Mouse (Mus musculus) right cerebral cortex, postnatal 14 days (tissue): ENCODE results near the gene Gas2.

ENCODE experiments used
- DNase-seq: peaks from one replicate; pipeline ENCODE4 v3.0.0; 2022

The Gas2 gene

DNA sequence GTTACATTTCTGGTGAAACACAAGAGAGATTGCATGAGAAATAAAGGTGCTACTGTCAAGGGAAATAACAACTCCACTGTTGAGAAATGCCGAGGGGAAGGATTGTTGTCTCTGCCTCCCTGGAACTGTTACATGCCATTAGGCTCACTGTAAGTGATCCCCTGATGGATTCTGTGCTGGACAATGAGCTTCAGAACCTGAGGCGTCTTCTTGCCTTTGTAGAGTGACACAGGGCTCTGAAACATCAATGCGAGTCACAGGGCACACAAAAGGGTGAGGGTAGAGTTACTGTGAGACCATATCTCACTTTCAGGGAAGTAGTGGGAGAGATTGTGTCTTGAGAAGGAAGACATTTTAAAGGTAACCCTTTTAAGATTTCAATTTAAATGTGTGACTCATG lies 23.5 kb downstream of the Gas2 start:
- no peak for DNase-seq

DNA sequence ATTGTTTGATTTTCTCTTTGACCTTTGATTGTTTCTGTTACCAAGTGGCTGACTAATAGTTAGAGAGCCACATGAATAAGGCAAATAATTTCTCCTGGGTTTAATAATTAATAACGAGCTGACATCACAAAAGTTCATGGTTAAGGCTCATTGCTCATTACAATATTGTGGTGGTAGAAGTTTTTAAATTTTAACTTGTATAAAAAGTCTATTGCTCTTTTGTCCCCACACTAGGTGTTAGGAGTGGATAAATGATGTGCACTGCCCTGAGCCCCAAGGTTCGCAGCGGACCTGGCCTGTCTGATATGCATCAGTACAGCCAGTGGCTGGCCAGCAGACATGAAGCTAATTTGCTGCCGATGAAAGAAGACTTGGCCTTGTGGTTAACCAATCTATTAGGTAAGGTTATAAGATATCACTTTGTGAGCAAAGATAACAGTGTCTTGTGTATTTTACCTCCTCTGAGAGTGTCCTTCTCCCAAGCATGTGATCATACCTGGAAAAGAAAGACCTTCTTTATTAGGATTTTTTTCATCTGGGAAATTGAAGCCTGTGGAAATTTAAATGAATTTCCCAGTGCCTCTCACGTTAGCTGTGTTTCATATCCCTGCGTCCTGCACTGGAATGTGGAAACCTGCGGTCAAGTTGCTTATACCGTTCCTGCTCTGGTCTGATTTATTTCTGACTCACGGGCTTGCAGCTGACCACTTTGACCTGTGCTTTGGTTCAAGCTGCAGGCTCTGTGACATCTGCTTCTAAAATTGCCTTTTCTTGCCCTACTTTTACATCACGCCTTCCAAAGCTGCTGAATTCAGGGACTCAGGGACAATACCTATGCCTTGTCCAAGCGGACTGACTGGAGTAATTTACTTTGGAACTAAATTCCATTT lies 26.1 kb downstream of the Gas2 start:
- no peak for DNase-seq

DNA sequence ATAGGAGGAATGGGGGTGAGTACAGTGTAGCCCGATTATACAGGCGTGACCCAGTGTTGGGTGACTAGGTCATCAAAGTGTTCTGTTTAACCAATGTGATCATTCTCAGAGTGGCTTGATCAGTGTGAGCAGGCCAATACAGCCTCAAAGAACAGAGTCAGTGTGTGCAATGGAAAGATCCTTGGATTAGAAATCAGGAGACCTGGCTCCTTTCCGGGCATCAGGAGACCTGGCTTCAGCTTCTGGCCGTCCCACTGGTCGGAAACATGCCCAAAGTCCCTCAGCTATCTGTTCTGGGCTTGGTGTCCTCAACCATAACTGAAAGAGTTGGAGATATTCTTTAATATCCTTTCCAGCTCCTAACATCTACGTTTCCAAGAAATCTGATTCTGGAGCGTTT lies 27.8 kb downstream of the Gas2 start:
- no peak for DNase-seq

DNA sequence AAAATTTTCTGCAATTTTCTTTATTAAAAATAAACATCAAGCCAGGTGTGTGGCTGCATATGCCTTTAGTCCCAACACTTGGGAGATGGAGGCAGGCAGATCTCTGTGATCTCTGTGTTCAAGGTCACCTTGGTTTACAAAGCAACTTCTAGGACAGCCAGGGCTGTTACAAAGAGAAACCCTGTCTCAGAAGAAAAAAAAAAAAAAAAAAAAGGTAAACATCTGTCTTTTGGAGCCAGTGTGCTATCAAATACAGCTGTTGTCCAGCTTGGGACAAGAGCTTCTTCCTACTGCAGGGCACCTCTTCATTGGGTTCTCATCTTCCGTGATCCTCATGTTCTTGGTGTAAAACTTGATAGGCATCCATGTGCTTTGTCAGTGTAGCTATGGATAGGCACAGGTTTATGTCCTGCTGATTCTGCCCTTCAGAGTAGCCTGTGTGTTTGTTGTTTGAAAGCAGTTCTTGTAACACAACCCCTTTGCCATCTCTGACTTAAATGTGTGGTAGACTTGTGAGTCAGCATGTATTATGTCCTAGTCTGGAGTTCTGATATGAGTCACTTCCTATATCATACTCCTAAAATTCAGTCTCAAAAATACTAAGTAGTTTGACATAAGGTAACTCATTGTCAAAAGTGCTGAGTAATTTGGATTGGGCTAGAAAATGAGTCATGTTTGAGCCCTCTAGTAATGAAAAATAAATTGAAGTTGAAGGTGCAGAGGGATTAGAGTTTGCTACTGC lies 30.6 kb downstream of the Gas2 start:
- DNase-seq, result no peak

DNA sequence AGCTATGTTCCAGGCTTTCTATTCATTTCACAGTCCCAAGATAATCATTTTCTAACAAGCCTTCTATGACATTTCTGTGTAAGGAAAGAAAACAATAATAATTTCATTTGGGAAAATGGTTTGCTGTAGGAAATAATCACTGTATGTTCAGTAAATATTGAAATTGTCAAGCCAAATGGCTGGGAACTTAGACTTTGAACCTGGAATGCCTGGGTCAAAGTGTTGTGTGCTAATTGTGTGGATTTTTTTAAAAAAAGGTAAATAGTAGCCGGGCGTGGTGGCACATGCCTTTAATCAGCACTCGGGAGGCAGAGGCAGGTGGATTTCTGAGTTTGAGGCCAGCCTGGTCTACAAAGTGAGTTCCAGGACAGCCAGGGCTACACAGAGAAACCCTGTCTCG lies 31.2 kb downstream of the Gas2 start:
- DNase-seq, result no peak

DNA sequence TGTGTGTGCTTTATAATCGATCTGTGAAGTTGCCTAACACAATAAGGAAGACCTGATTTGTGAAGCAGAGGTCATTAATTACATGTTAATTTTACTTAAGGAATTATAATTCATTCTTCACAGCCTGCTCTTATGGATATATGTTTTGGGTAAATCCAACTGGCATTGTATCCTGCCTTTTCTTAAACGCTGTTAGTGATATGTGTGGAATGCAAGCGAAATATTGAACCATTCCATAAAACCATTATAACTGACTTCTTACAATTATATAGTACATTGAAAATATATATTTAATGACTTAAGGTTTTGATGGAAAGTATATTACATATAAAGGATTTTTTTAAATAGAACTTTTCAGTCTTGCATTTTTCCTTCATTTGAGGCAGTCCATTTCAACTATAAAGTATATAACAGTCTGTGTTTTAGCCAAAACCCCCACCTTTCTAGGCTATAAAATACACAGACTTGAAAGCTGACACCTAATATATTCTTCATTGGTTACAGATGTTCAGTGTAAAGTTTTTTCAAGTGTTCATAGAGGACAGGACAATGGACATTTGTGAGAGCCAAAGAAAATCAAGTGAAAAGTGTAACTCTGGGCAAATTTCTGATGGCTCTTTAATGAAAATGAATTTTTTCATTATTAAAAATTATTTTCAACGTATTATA lies 32.5 kb downstream of the Gas2 start:
- DNase-seq, result no peak

DNA sequence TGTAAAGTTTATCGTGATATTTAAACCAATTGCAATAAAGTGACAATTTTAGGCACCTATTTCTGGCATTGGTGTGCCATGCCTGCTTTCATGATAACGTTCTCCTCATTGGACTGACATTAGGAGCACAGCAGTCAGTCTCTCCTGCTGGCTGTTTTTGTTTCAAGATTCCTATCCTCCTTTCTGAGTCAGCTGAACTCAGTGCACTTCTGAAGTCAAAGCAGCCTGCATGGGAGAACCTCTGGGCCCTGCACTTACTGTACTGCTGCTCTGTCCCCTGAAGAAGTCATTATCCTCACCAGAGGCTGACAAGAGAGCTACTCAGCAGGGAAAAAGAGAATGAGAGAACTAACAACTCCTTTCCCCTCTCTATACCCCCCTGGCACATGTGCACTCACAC lies 33.1 kb downstream of the Gas2 start:
- no peak for DNase-seq

DNA sequence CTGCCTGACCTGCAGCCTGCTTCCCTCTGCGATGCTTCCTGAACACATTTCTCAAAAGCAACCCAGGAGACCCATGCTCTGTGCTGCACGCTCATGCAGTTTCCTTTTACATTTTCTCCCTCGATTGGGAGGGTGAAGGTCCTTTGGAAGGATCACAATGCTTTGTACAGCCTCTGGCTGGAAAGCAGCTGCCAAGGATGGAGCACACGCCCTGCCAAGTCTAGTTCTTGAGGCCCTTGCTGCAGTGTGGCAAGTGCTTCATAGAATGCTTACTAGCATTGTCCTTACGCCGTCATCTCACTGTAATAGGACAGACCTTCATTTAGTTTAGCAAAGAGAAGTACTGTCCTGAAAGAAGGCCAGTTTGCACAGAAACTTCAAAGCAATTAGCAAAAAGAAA lies 37.3 kb downstream of the Gas2 start:
- no peak for DNase-seq

DNA sequence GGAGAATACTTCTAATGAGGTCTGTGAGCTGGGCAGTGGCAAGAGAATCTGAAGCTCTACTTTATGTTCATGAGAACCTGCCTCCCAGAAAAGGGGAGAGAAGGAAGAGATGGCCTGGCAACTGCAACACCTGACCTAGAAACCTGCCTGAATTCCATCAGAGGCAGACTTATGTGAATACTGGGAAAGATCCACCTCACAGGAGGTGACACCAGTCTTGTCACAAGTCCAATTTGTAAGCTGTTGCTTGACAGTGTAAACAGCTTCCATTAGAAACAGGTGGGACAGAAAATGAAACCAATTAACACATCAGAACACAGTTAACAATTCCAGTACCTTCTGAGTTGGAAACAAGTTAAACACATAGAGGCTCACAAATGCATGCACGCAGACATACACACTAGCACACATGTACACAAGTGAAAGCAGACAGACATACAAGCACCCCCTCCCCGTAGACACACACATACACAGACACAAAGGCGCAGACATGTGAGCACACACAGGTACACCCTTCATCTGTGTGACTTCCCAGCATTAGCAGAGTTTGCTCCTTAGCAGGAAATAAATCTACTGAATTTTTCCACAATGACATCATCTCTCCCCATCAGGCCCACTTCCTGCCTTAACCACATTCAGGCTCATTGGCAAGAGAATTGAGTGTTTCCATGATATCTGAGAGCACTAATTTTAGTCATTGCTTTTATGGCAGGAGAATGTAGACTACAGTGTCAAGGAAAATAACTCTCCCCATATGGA lies 51.7 kb downstream of the Gas2 start:
- DNase-seq, result no peak

DNA sequence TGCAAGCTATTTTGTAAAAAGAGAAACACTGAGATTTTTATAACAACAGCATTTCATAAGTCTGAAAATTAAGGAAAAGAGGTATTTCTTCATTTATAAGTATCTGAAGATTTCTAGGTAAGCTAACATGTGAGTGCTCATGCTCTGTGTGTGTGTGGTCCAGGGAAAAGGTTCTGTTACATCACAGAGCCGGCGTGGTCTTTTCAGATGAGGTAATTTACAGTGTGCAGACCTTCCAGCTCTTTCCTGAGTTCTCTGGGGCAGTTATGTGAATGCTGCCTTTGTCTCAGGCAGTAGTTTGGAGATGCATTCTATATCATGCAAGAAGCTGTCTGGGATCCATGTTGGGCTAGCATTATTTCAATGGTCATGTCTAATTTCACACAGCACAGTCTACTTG lies 52.3 kb downstream of the Gas2 start:
- no peak for DNase-seq

DNA sequence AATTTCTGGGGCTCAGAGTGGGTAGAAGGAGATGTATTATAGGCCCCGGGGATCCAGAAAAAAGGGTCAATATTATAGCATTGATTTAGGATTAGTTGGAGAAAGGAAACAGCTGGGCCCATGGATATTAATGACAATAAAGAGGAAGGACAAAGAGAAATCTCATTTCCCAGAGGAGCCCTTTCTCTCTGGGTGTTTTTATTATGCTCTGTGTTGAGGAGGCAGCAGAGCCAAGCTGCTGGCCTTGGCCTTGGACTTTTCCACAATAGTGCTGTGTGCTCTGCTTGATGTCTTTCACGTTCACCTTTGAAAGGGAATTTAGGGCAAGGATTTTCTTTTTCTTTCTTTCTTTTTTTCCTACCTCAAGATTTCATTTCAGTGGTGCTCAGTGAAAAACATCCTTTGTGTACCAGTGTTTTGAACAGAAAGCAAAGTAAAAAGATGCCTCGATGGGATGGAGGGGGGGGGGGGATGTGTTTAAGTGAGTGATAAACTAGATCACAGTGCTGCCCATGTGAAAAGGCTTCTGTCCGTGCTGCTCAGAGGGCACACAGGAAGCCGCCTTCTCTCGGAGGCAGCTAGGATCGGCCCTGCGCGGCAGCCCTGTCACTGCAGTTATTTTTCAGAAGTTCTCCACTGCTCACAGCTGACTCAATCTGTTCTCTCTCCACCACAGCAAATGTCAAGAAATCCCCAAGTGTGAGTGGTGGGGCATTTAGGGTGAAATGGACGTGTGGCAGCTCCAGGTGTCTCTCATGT lies 67.1 kb downstream of the Gas2 start:
- DNase-seq, result no peak

DNA sequence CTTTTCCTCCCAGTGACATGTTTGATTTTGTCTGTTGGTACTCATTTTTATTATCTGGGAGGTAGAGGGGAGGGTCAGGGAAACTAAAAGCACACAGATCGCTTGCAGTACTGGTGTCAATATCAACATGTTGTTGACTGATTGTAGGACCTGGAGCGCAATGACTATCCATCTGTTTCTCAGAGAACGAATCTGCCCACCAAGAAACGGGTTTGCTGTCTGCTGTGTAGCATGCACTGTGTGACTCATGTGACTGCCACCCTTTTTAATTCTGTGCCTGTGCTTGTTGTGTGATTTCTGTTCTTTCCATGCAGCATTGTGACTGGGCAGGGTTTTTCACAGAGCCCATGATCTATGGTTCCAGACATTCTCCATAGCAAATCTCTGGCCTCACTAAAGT lies 69.4 kb downstream of the Gas2 start:
- no peak for DNase-seq

DNA sequence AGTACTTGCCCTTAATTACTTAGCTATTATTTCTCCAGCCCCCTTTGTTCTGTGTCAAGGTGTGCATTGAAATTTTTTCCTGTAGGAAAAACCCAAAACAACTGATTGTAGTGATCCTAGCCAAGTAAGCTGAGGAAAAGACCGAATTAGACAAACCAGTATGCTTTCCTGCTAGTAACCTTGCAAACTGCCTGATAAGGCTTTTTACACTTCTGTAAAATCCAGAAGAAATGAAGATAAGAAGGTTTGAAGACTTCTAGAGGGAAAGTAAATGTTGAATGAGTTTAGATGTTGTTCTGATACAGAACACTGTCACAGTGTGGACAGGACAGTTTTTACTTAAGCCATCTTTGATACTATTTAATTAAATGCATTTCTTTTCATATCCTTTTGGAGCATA lies 75.5 kb downstream of the Gas2 start:
- no peak for DNase-seq

DNA sequence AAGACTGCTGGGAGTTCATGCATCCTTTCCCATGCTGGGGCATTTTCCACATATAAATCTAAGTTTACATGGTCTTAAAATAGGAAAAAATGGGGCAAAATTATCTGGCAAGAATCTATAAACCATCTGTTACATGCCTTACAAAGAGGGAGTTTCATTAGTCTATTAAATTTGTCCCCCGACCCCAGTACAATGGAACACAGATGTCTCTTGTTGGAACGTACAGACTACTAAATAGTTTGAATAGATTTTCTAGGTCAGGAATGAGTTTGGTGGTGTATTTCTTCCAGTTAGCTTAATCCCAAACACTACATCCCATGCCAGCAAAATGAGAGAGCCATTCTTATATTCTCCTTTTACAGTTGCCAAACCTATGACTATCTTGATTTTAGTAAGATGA lies 78.6 kb downstream of the Gas2 start:
- no peak for DNase-seq

DNA sequence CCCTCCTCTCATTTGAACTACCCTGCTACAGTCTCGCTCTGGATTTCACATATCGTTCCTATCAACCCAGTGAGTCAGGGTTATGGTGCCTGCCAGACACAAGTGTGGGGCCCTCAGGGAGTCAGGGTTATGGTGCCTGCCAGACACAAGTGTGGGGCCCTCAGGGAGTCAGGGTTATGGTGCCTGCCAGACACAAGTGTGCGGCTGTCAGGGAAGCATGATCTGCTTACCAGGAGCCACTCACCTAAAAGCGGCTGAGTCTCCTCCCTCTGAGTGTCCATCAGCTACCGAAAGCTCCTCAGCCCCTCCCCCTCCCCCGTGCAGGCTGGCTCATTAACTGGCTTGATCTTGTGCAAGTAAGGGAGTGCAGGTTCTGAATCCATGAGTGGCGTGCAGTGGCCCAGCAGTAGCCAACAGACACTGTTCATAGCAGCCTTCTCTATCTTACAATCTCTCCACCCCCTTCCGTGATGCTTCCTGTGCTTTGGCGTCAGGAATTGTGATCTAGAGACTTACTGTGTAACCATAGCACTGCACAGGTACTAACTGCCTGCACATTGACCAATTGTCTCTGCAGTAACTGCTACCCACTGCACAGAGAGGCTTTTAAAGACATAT lies 93.7 kb downstream of the Gas2 start:
- no peak for DNase-seq

DNA sequence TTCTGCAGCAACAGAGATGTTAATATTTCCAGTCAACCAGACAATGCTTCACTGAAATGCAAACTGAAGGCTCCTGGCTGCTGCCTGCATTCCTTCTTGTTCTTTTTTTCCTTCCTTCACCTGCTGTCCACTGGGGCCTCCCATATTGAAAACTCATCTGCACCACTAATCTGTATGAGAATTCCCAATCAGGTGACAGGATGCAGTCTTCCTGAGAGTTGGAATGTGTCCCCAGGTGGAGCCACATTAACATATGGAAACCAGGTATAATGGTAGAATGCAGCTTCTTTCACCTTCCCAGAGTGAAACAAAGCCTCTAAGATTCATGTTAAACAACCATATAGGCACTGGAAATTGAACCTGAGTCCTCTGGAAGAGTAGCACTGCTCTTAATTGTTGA lies 96.0 kb downstream of the Gas2 start:
- DNase-seq, result no peak

DNA sequence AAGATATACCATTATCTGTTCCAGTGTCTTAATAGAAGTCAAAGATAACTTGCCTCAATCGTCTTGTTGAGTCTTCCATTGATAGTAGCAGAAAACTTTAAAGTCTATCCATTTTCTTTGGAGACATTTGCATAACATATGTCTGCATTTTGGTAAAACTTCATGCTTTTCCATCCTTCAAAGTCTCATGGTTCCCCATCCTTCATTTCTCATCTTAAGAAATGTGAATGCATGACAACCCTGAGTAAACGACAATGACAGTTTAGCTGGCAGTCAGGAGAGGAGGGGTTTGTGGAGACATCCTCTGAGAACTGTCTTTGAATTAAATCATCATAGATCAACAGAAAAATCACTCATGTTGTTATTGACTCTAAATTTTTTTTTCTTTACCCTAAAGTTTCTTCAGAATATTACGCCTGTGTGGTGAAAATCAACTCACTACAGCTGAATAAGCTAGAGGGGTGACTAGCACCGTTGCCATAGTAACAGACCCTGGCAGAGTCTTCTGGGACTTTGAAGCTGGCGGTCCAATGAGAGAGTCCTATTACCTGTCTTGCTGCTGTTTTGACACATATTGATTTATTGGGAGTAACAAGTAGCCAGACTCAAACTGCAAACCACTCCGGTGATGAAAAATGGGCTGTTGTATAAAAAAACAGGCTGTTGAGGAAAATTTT lies 99.0 kb downstream of the Gas2 start:
- no peak for DNase-seq

DNA sequence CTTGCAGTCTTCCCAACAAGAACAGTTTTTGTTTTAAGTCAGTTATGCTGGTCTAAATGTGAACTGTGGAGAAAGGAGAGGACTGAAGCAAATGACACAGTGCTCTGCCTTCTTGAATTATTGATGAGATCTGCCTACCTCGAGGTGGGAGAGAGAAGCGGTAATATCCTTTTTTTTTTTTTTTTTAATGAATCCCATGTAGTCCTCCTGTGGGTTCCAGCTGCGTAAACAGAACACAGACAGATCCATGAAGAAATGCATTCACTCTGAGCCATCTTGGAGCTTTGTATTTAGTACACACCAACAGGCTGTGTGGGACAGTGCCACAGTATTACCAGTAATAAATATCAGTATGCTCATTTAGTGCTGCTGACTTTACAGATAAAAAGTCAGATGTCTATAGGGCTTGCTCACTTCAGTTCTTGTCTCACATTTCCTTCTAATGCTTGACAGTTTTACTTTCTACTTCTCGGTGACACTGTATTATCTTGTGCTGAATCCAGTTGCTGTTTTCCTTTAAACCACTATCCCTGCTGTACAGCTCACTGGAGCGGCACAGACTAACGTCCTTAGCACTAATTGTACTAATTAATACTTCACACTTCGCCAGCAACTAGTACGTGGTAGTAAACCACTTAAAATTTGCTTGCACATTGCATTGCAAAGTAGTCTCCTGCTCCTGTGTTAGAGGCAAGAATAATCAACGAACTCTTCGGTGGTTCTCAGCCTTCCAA lies 100.6 kb downstream of the Gas2 start:
- no peak for DNase-seq

DNA sequence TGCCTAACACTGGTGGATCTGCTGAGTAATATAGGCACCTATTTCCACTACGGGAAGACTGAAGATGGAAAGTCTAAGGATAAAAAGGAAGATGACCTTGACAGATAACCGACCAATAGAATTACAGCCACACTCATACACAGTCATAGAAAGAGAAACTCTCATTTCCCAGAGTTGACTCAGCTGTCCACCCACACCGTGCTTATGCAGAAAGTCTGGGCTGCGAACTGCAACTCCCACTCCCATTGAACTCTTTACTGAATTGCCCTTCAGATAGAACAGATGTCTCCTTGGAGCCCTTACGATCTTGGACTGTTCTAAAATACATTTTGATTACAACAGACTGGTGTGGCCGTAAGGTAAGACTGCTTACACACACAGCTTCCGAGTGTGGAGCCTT lies 102.9 kb downstream of the Gas2 start:
- DNase-seq, result no peak

DNA sequence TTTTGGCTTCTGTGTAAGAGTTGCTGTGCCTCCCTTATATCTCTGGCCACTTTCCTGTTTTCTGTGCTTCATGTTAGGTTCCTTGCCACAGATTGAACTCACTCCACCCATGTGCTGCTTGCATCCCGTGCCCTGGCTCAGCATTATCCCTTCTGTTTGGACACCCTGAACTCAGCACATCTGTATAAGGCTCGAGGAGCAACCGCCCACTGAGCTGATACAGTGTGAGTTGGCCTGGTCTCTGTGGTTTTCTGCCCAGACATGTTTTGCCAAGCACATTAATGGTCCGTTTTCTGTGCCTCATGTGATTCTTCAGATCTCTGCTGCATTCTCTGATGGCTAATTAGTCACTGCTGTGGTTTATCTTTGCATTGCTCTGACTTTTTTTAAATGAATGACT lies 105.8 kb downstream of the Gas2 start:
- DNase-seq, result no peak

DNA sequence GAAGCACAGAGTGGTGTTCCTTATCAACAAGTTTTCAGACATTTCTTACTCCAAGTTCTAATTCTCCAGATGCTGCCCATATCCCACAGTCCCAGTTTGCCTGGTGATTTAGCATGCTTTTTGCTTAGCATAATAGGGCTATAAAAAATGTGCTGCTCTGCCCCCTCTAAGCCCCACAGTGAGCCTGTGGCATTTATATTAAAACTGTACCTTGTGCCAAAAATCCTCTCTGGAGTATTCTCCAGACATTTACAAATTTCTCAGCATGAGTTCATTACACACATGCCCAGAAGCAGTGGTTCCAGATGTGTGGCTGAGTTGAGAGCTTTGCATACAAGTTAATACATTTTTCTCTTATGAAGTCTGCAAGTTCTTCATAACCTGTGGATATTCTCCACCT lies 107.6 kb downstream of the Gas2 start:
- DNase-seq, result no peak
